Comparison of ENCODE assay signal across 9 mouse cellular contexts in the genomic region with DNA sequence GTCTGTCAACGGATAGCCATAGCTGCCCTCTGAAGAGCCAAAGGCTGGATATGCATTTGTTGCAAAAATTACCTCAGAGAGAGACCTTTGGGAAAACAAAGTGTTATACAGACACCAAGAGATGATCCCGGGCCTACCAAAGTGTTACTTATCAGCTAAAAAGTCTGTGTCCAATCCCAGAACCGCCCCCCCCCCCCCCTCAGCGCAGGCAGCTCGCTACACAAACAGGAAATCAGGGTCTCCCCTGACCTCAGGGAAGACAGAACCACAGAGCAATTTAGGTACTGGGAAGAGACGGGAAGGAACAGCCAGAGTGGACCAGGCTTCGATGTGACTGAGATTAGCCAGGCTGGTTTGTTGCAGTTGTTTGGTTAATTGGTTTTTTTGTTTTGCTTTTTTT. TPM values are rescaled to one million over a fixed set of nuclear protein-coding genes. Genes with fewer than 3 reads are reported as not detected.
DNase-seq lines count a peak whose midpoint lies in the region; ATAC-seq and TF ChIP-seq lines count a peak whose summit lies in the region.
"Had no signal": no experiment of that assay in that cellular context is flagged by ENCODE, and none has a peak within 500 bp of the region (broad histone marks: within the 10 kb centered on the region; RNA-seq: fewer than 3 reads in every experiment).

No protein-coding gene starts in this region.

- peak overlapping the region; percentile 84 for H3K4me3 ChIP-seq in forebrain, embryonic 10.5 days
- H3K4me3 ChIP-seq in forebrain, embryonic 16.5 days (replicated peaks; ENCODE audit: low read length), result no peak overlapping the region
- H3K4me3 ChIP-seq in megakaryocyte, embryonic 14.5 days (replicated peaks), result peak overlapping the region; percentile 82
- H3K4me3 ChIP-seq in liver, embryonic 12.5 days, result peak overlapping the region; percentile 86
- H3K4me3 ChIP-seq in stomach, embryonic 16.5 days (replicated peaks; ENCODE audit: low read length), result no peak overlapping the region
- no peak overlapping the region for H3K4me3 ChIP-seq in left cerebral cortex, adult 2 months

- H3K4me2 ChIP-seq in forebrain, embryonic 16.5 days (ENCODE audit: low read length), result no peak overlapping the region
- H3K4me2 ChIP-seq in liver, embryonic 12.5 days, result peak overlapping the region; percentile 98
- peak overlapping the region; percentile 82 for H3K4me2 ChIP-seq in stomach, embryonic 16.5 days (ENCODE audit: low read depth, low read length)

- peaks cover 60% of the 10 kb centered on the region for H3K4me1 ChIP-seq in forebrain, embryonic 10.5 days
- H3K4me1 ChIP-seq in forebrain, embryonic 16.5 days (replicated peaks; ENCODE audit: control insufficient read depth, insufficient read depth, low read length), result peaks cover 33% of the 10 kb centered on the region
- peaks cover 60% of the 10 kb centered on the region for H3K4me1 ChIP-seq in megakaryocyte, embryonic 14.5 days
- peaks cover 69% of the 10 kb centered on the region for H3K4me1 ChIP-seq in liver, embryonic 12.5 days
- H3K4me1 ChIP-seq in stomach, embryonic 16.5 days (ENCODE audit: control insufficient read depth, insufficient read depth, low read length), result peaks cover 43% of the 10 kb centered on the region

- no peak for DNase-seq in forebrain, embryonic 10.5 days (ENCODE audit: extremely low spot score, low spot score)
- DNase-seq in left cerebral cortex, adult 2 months (ENCODE audit: extremely low spot score in 1 of 2, low spot score in 2 of 2), result no peak
- no peak for DNase-seq in adrenal gland, postnatal 36 days

- peaks cover 53% of the 10 kb centered on the region for H3K36me3 ChIP-seq in forebrain, embryonic 10.5 days (replicated peaks)
- H3K36me3 ChIP-seq in forebrain, embryonic 16.5 days (ENCODE audit: control insufficient read depth, insufficient read depth), result no peaks in the 10 kb centered on the region
- H3K36me3 ChIP-seq in megakaryocyte, embryonic 14.5 days (replicated peaks; ENCODE audit: low read length), result peaks cover 58% of the 10 kb centered on the region
- peaks cover 51% of the 10 kb centered on the region for H3K36me3 ChIP-seq in liver, embryonic 12.5 days
- H3K36me3 ChIP-seq in stomach, embryonic 16.5 days (ENCODE audit: control insufficient read depth, insufficient read depth, low read length), result no peaks in the 10 kb centered on the region

- ATAC-seq in forebrain, embryonic 16.5 days, result no peak
- no peak for ATAC-seq in megakaryocyte, adult 5-6 weeks (ENCODE audit: poor library complexity, severe bottlenecking)
- ATAC-seq in liver, embryonic 12.5 days, result no peak
- ATAC-seq in stomach, embryonic 16.5 days (ENCODE audit: insufficient read depth, low FRiP score), result no peak

- no peaks in the 10 kb centered on the region for H3K27me3 ChIP-seq in forebrain, embryonic 10.5 days (ENCODE audit: poor library complexity, severe bottlenecking)
- H3K27me3 ChIP-seq in forebrain, embryonic 16.5 days (replicated peaks; ENCODE audit: control insufficient read depth, insufficient read depth, low read length), result no peaks in the 10 kb centered on the region
- no peaks in the 10 kb centered on the region for H3K27me3 ChIP-seq in megakaryocyte, embryonic 14.5 days (replicated peaks)
- H3K27me3 ChIP-seq in liver, embryonic 12.5 days (replicated peaks), result no peaks in the 10 kb centered on the region
- H3K27me3 ChIP-seq in stomach, embryonic 16.5 days (ENCODE audit: control insufficient read depth, insufficient read depth, low read length), result no peaks in the 10 kb centered on the region

- WGBS in forebrain, embryonic 10.5 days, result 49% methylated on average over 7 of the region's 7 CpGs
- 48% methylated on average over 7 of the region's 7 CpGs for WGBS in forebrain, embryonic 16.5 days
- 10% methylated on average over 7 of the region's 7 CpGs for WGBS in liver, embryonic 12.5 days (ENCODE audit: insufficient replicate concordance)
- WGBS in stomach, embryonic 16.5 days, result 29% methylated on average over 7 of the region's 7 CpGs

- H3K9me3 ChIP-seq in forebrain, embryonic 10.5 days, result no peaks in the 10 kb centered on the region
- no peaks in the 10 kb centered on the region for H3K9me3 ChIP-seq in forebrain, embryonic 16.5 days (ENCODE audit: control insufficient read depth, low read length)
- no peaks in the 10 kb centered on the region for H3K9me3 ChIP-seq in megakaryocyte, embryonic 14.5 days
- no peaks in the 10 kb centered on the region for H3K9me3 ChIP-seq in liver, embryonic 12.5 days (replicated peaks)
- H3K9me3 ChIP-seq in stomach, embryonic 16.5 days (replicated peaks; ENCODE audit: control insufficient read depth, low read length), result no peaks in the 10 kb centered on the region

- H3K9ac ChIP-seq in forebrain, embryonic 16.5 days (replicated peaks; ENCODE audit: low read depth, low read length), result no peak overlapping the region; the same call in 1 of the 2 replicates
- H3K9ac ChIP-seq in liver, embryonic 12.5 days, result peak overlapping the region; percentile 95
- H3K9ac ChIP-seq in stomach, embryonic 16.5 days (ENCODE audit: low read length), result peak overlapping the region; percentile 86

- no peak for TF ChIP-seq CTCF in left cerebral cortex, adult 2 months (IDR thresholded peaks at IDR 0.05)

- intact Hi-C loops in left cerebral cortex, adult 2 months (cut with DNase I), result loop anchor here (10.0 kb wide), 2 partner anchors 378 to 382 kb away; a partner anchor contains a TSS

- peak overlapping the region; percentile 99 for H3K27ac ChIP-seq in forebrain, embryonic 10.5 days
- no peak overlapping the region for H3K27ac ChIP-seq in forebrain, embryonic 16.5 days (ENCODE audit: low read length)
- H3K27ac ChIP-seq in liver, embryonic 12.5 days, result peak overlapping the region; percentile 99
- peak overlapping the region; percentile 46; the same call in 1 of the 2 replicates for H3K27ac ChIP-seq in stomach, embryonic 16.5 days (ENCODE audit: low read length)
- H3K27ac ChIP-seq in left cerebral cortex, adult 2 months, result no peak overlapping the region; the same call in 1 of the 2 replicates

RNA-seq across cellular contexts. Expression of a gene that starts 2.7 kb away (rescaled TPM):
- 262 and 282 TPM in 2 replicates for polyA plus RNA-seq in forebrain, embryonic 10.5 days (2016; fragmentation: Nextera tagmentation; extraction: Ambion mirVana)
- polyA plus RNA-seq in forebrain, embryonic 16.5 days (2015; fragmentation: Nextera tagmentation; extraction: Ambion mirVana), result 109 and 117 TPM in 2 replicates
- 333 and 674 TPM in 2 replicates for polyA plus RNA-seq in megakaryocyte, embryonic 14.5 days (2012; ENCODE audit: insufficient read depth, low replicate concordance)
- 6.9 and 7.0 TPM in 2 replicates for total RNA-seq in megakaryocyte, adult 5-6 weeks (2015)
- total RNA-seq in megakaryocyte, adult 5-6 weeks (2017), result 13.6 and 16.9 TPM in 2 replicates
- 152 and 157 TPM in 2 replicates for polyA plus RNA-seq in liver, embryonic 12.5 days (2016; fragmentation: Nextera tagmentation; extraction: Ambion mirVana)
- polyA plus RNA-seq in stomach, embryonic 16.5 days (2015; fragmentation: Nextera tagmentation; extraction: Ambion mirVana), result 195 and 225 TPM in 2 replicates
- total RNA-seq in left cerebral cortex, adult 2 months (2021), result 100 to 1,000 TPM; 141 to 149 TPM
- 100 to 1,000 TPM; 116 to 131 TPM for total RNA-seq in adrenal gland, postnatal 36 days (2021)

RNA-seq across cellular contexts. Expression of a gene that starts 28.9 kb away (rescaled TPM):
- polyA plus RNA-seq in forebrain, embryonic 10.5 days (2016; fragmentation: Nextera tagmentation; extraction: Ambion mirVana), result 33.9 and 37.4 TPM in 2 replicates
- polyA plus RNA-seq in forebrain, embryonic 16.5 days (2015; fragmentation: Nextera tagmentation; extraction: Ambion mirVana), result 33.7 and 36.0 TPM in 2 replicates
- polyA plus RNA-seq in megakaryocyte, embryonic 14.5 days (2012; ENCODE audit: insufficient read depth, low replicate concordance), result 10.0 and 22.2 TPM in 2 replicates
- 9.1 and 12.3 TPM in 2 replicates for total RNA-seq in megakaryocyte, adult 5-6 weeks (2015)
- total RNA-seq in megakaryocyte, adult 5-6 weeks (2017), result 12.2 and 15.8 TPM in 2 replicates
- polyA plus RNA-seq in liver, embryonic 12.5 days (2016; fragmentation: Nextera tagmentation; extraction: Ambion mirVana), result 6.7 and 6.9 TPM in 2 replicates
- polyA plus RNA-seq in stomach, embryonic 16.5 days (2015; fragmentation: Nextera tagmentation; extraction: Ambion mirVana), result 24.8 and 25.2 TPM in 2 replicates
- 10 to 100 TPM; 33.9 to 34.0 TPM for total RNA-seq in left cerebral cortex, adult 2 months (2021)
- total RNA-seq in adrenal gland, postnatal 36 days (2021), result 10 to 100 TPM; 18.6 to 20.9 TPM

RNA-seq across cellular contexts. Expression of a gene that starts 34.5 kb away (rescaled TPM):
- not detected in 2 replicates for polyA plus RNA-seq in forebrain, embryonic 10.5 days (2016; fragmentation: Nextera tagmentation; extraction: Ambion mirVana)
- polyA plus RNA-seq in forebrain, embryonic 16.5 days (2015; fragmentation: Nextera tagmentation; extraction: Ambion mirVana), result not detected in 2 replicates
- not detected in 2 replicates for polyA plus RNA-seq in megakaryocyte, embryonic 14.5 days (2012; ENCODE audit: insufficient read depth, low replicate concordance)
- total RNA-seq in megakaryocyte, adult 5-6 weeks (2015), result 2.5 TPM in 1 of 2 replicates, not detected in the other
- 0.37 TPM in 1 of 2 replicates, not detected in the other for total RNA-seq in megakaryocyte, adult 5-6 weeks (2017)
- polyA plus RNA-seq in liver, embryonic 12.5 days (2016; fragmentation: Nextera tagmentation; extraction: Ambion mirVana), result not detected in 2 replicates
- polyA plus RNA-seq in stomach, embryonic 16.5 days (2015; fragmentation: Nextera tagmentation; extraction: Ambion mirVana), result 0.56 and 0.63 TPM in 2 replicates
- total RNA-seq in left cerebral cortex, adult 2 months (2021), result under 1 TPM in 1 of 2 experiments, not detected in 1; 0.54 TPM
- total RNA-seq in adrenal gland, postnatal 36 days (2021), result 10 to 100 TPM; 24.1 to 38.1 TPM
- total RNA-seq: monocyte, adult 5-6 weeks had no signal

RNA-seq across cellular contexts. Expression of a gene that starts 36.2 kb away (rescaled TPM):
- 0.28 and 0.33 TPM in 2 replicates for polyA plus RNA-seq in forebrain, embryonic 10.5 days (2016; fragmentation: Nextera tagmentation; extraction: Ambion mirVana)
- polyA plus RNA-seq in forebrain, embryonic 16.5 days (2015; fragmentation: Nextera tagmentation; extraction: Ambion mirVana), result 0.34 TPM in 1 of 2 replicates, not detected in the other
- polyA plus RNA-seq in megakaryocyte, embryonic 14.5 days (2012; ENCODE audit: insufficient read depth, low replicate concordance), result not detected in 2 replicates
- total RNA-seq in megakaryocyte, adult 5-6 weeks (2015), result not detected in 2 replicates
- not detected in 2 replicates for total RNA-seq in megakaryocyte, adult 5-6 weeks (2017)
- polyA plus RNA-seq in liver, embryonic 12.5 days (2016; fragmentation: Nextera tagmentation; extraction: Ambion mirVana), result 0.06 TPM in 1 of 2 replicates, not detected in the other
- polyA plus RNA-seq in stomach, embryonic 16.5 days (2015; fragmentation: Nextera tagmentation; extraction: Ambion mirVana), result 0.15 and 0.20 TPM in 2 replicates
- under 1 TPM in 1 of 2 experiments, not detected in 1; 0.56 TPM for total RNA-seq in left cerebral cortex, adult 2 months (2021)
- total RNA-seq in adrenal gland, postnatal 36 days (2021), result not detected
- total RNA-seq: monocyte, adult 5-6 weeks had no signal

RNA-seq across cellular contexts. Expression of a gene that starts 36.8 kb away (rescaled TPM):
- polyA plus RNA-seq in forebrain, embryonic 10.5 days (2016; fragmentation: Nextera tagmentation; extraction: Ambion mirVana), result 0.53 and 0.57 TPM in 2 replicates
- 3.0 and 5.0 TPM in 2 replicates for polyA plus RNA-seq in forebrain, embryonic 16.5 days (2015; fragmentation: Nextera tagmentation; extraction: Ambion mirVana)
- polyA plus RNA-seq in megakaryocyte, embryonic 14.5 days (2012; ENCODE audit: insufficient read depth, low replicate concordance), result 2.7 TPM in 1 of 2 replicates, not detected in the other
- 15.2 and 20.7 TPM in 2 replicates for total RNA-seq in megakaryocyte, adult 5-6 weeks (2015)
- 33.5 and 35.8 TPM in 2 replicates for total RNA-seq in megakaryocyte, adult 5-6 weeks (2017)
- 1.1 and 1.2 TPM in 2 replicates for polyA plus RNA-seq in liver, embryonic 12.5 days (2016; fragmentation: Nextera tagmentation; extraction: Ambion mirVana)
- polyA plus RNA-seq in stomach, embryonic 16.5 days (2015; fragmentation: Nextera tagmentation; extraction: Ambion mirVana), result 1.1 and 1.5 TPM in 2 replicates
- 10 to 100 TPM; 44.7 to 50.3 TPM for total RNA-seq in left cerebral cortex, adult 2 months (2021)
- total RNA-seq in adrenal gland, postnatal 36 days (2021), result 1 to 10 TPM; 2.2 to 4.7 TPM

Comparison
In these comparisons a context has a peak if more than half of its experiments do, and no peak if none do; other contexts are left out.
1. H3K27ac ChIP-seq: peak in forebrain, embryonic 10.5 days (single experiment), liver, embryonic 12.5 days (single experiment) and stomach, embryonic 16.5 days (single experiment); none in forebrain, embryonic 16.5 days (single experiment) and left cerebral cortex, adult 2 months (single experiment).
2. H3K4me3 ChIP-seq: peak in forebrain, embryonic 10.5 days (single experiment), megakaryocyte, embryonic 14.5 days (single experiment) and liver, embryonic 12.5 days (single experiment); none in forebrain, embryonic 16.5 days (single experiment), stomach, embryonic 16.5 days (single experiment) and left cerebral cortex, adult 2 months (single experiment).